Mouse (Mus musculus): ENCODE results near the gene Jaml. TPM values are rescaled to one million over a fixed set of nuclear protein-coding genes. Genes with fewer than 3 reads are reported as not detected.

The Jaml gene
- polyA plus RNA-seq, 1 experiment from 2014 or later, result 19.0 TPM

- ATAC-seq (ENCODE audit: insufficient read depth, low FRiP score), result no peak
- Histone ChIP-seq H3K4me3 (replicated peaks; ENCODE audit: low read length) (no peak overlapping the region), H3K27ac (ENCODE audit: low read length) (no peak overlapping the region), H3K4me2 (ENCODE audit: low read depth, low read length) (no peak overlapping the region), H3K27me3 (ENCODE audit: control insufficient read depth, insufficient read depth, low read length) (no peaks in the 10 kb centered on the region), H3K9me3 (replicated peaks; ENCODE audit: control insufficient read depth, low read length) (no peaks in the 10 kb centered on the region), H3K9ac (ENCODE audit: low read length) (no peak overlapping the region), H3K4me1 (ENCODE audit: control insufficient read depth, insufficient read depth, low read length) (no peaks in the 10 kb centered on the region), H3K36me3 (ENCODE audit: control insufficient read depth, insufficient read depth, low read length) (no peaks in the 10 kb centered on the region)
- WGBS, result 55% methylated on average over 3 of the region's 3 CpGs
Observed at GRCm38 (mm10) chr9:45062677-45063076, 16.3 kb upstream of the Jaml start.

- WGBS, result 71% methylated on average over 6 of the region's 6 CpGs
Observed at GRCm38 (mm10) chr9:45064421-45064820, 14.6 kb upstream of the Jaml start.

GRCm38 (mm10) chr9:45066735-45067134 is 12.2 kb upstream of the Jaml start:
- H3K9me3 ChIP-seq (replicated peaks; ENCODE audit: control insufficient read depth, low read length), result no peaks in the 10 kb centered on the region
- H3K4me3 ChIP-seq (replicated peaks; ENCODE audit: low read length), result no peak overlapping the region
- 76% methylated on average over 4 of the region's 4 CpGs for WGBS
- H3K9ac ChIP-seq (ENCODE audit: low read length), result no peak overlapping the region
- no peaks in the 10 kb centered on the region for H3K4me1 ChIP-seq (ENCODE audit: control insufficient read depth, insufficient read depth, low read length)
- no peak overlapping the region for H3K4me2 ChIP-seq (ENCODE audit: low read depth, low read length)
- no peak overlapping the region for H3K27ac ChIP-seq (ENCODE audit: low read length)
- ATAC-seq (ENCODE audit: insufficient read depth, low FRiP score), result no peak
- no peaks in the 10 kb centered on the region for H3K27me3 ChIP-seq (ENCODE audit: control insufficient read depth, insufficient read depth, low read length)
- no peaks in the 10 kb centered on the region for H3K36me3 ChIP-seq (ENCODE audit: control insufficient read depth, insufficient read depth, low read length)

More at GRCm38 (mm10) chr9:45064421-45064820, 14.6 kb upstream of the Jaml start:
- Histone ChIP-seq H3K4me3 (replicated peaks; ENCODE audit: low read length) (no peak overlapping the region), H3K27ac (ENCODE audit: low read length) (no peak overlapping the region), H3K9me3 (replicated peaks; ENCODE audit: control insufficient read depth, low read length) (no peaks in the 10 kb centered on the region), H3K9ac (ENCODE audit: low read length) (no peak overlapping the region), H3K4me1 (ENCODE audit: control insufficient read depth, insufficient read depth, low read length) (no peaks in the 10 kb centered on the region), H3K4me2 (ENCODE audit: low read depth, low read length) (no peak overlapping the region), H3K36me3 (ENCODE audit: control insufficient read depth, insufficient read depth, low read length) (no peaks in the 10 kb centered on the region), H3K27me3 (ENCODE audit: control insufficient read depth, insufficient read depth, low read length) (no peaks in the 10 kb centered on the region)
- no peak for ATAC-seq (ENCODE audit: insufficient read depth, low FRiP score)

DNA sequence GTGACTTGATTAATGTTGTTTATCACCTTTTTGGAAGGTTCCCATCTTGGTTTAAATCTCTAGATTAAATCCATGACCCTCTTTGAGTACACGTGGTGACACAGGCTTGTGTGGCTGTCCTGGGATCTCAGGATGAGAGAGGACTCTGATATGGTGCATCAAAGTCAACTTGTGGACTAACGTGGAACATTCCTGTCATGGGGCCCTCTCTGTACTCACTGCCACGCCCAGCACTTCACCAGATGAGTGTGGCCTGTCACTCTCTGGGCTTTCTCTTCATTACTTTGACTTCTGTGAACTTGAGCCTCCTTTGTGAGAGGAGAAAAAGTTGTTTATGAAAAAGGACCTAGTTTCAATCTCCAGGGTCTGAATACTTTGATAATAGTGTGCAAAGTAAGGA is 7.2 kb upstream of the Jaml start:
- ATAC-seq (ENCODE audit: insufficient read depth, low FRiP score), result no peak

GRCm38 (mm10) chr9:45077859-45078258 is 1.1 kb upstream of the Jaml start:
- H3K9me3 ChIP-seq (replicated peaks; ENCODE audit: control insufficient read depth, low read length), result no peaks in the 10 kb centered on the region
- no peaks in the 10 kb centered on the region for H3K36me3 ChIP-seq (ENCODE audit: control insufficient read depth, insufficient read depth, low read length)
- no peak overlapping the region for H3K27ac ChIP-seq (ENCODE audit: low read length)
- WGBS, result 58% methylated on average over 3 of the region's 3 CpGs
- H3K4me2 ChIP-seq (ENCODE audit: low read depth, low read length), result no peak overlapping the region
- no peaks in the 10 kb centered on the region; the same call in 1 of the 2 replicates for H3K27me3 ChIP-seq (ENCODE audit: control insufficient read depth, insufficient read depth, low read length)
- no peak overlapping the region for H3K4me3 ChIP-seq (replicated peaks; ENCODE audit: low read length)
- no peak for ATAC-seq (ENCODE audit: insufficient read depth, low FRiP score)
- no peaks in the 10 kb centered on the region for H3K4me1 ChIP-seq (ENCODE audit: control insufficient read depth, insufficient read depth, low read length)
- H3K9ac ChIP-seq (ENCODE audit: low read length), result no peak overlapping the region

More for the DNA sequence above, 7.2 kb upstream of the Jaml start:
- H3K9ac ChIP-seq (ENCODE audit: low read length), result no peak overlapping the region
- no peak overlapping the region for H3K27ac ChIP-seq (ENCODE audit: low read length)
- 51% methylated on average over 3 of the region's 3 CpGs for WGBS
- no peaks in the 10 kb centered on the region for H3K4me1 ChIP-seq (ENCODE audit: control insufficient read depth, insufficient read depth, low read length)
- H3K27me3 ChIP-seq (ENCODE audit: control insufficient read depth, insufficient read depth, low read length), result no peaks in the 10 kb centered on the region
- no peaks in the 10 kb centered on the region for H3K9me3 ChIP-seq (replicated peaks; ENCODE audit: control insufficient read depth, low read length)
- H3K4me3 ChIP-seq (replicated peaks; ENCODE audit: low read length), result no peak overlapping the region
- H3K4me2 ChIP-seq (ENCODE audit: low read depth, low read length), result no peak overlapping the region
- no peaks in the 10 kb centered on the region for H3K36me3 ChIP-seq (ENCODE audit: control insufficient read depth, insufficient read depth, low read length)

GRCm38 (mm10) chr9:45083132-45083531 is 4.1 kb downstream of the Jaml start:
- ATAC-seq (ENCODE audit: insufficient read depth, low FRiP score), result no peak
- no peaks in the 10 kb centered on the region for H3K4me1 ChIP-seq (ENCODE audit: control insufficient read depth, insufficient read depth, low read length)
- no peak overlapping the region for H3K4me3 ChIP-seq (replicated peaks; ENCODE audit: low read length)
- H3K36me3 ChIP-seq (ENCODE audit: control insufficient read depth, insufficient read depth, low read length), result no peaks in the 10 kb centered on the region
- no peaks in the 10 kb centered on the region; the same call in 1 of the 2 replicates for H3K27me3 ChIP-seq (ENCODE audit: control insufficient read depth, insufficient read depth, low read length)
- H3K4me2 ChIP-seq (ENCODE audit: low read depth, low read length), result no peak overlapping the region
- no peaks in the 10 kb centered on the region for H3K9me3 ChIP-seq (replicated peaks; ENCODE audit: control insufficient read depth, low read length)
- WGBS, result 84% methylated on average over 3 of the region's 3 CpGs
- H3K27ac ChIP-seq (ENCODE audit: low read length), result no peak overlapping the region
- H3K9ac ChIP-seq (ENCODE audit: low read length), result no peak overlapping the region

DNA sequence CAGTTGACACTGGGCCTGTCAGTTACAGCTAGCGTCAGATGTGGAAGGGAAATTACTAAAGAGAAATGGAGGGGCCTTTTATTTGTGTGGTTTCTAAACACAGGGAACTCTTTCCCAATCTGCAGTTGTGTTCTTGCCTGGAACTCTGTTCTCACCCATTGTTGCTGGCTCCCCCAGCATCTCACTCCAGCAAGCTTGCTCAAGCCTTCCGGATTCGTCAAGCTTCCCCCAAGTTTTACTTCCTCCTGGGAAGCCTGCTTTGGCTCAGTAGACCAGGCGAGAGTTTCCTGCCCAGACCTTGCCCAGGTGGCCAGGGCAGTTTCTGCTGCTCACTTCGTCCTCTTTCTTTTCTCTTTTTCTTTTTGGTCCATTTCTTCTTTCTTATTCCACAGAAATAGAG is 5.6 kb downstream of the Jaml start:
- no peaks in the 10 kb centered on the region for H3K9me3 ChIP-seq (replicated peaks; ENCODE audit: control insufficient read depth, low read length)
- H3K4me1 ChIP-seq (ENCODE audit: control insufficient read depth, insufficient read depth, low read length), result no peaks in the 10 kb centered on the region
- no peak overlapping the region for H3K4me2 ChIP-seq (ENCODE audit: low read depth, low read length)
- no peak overlapping the region for H3K9ac ChIP-seq (ENCODE audit: low read length)
- H3K4me3 ChIP-seq (replicated peaks; ENCODE audit: low read length), result no peak overlapping the region
- 64% methylated on average over 5 of the region's 5 CpGs for WGBS
- no peaks in the 10 kb centered on the region for H3K36me3 ChIP-seq (ENCODE audit: control insufficient read depth, insufficient read depth, low read length)
- H3K27me3 ChIP-seq (ENCODE audit: control insufficient read depth, insufficient read depth, low read length), result no peaks in the 10 kb centered on the region
- ATAC-seq (ENCODE audit: insufficient read depth, low FRiP score), result no peak
- no peak overlapping the region for H3K27ac ChIP-seq (ENCODE audit: low read length)

GRCm38 (mm10) chr9:45085741-45086690 is 7.0 kb downstream of the Jaml start:
- no peak overlapping the region for H3K4me2 ChIP-seq (ENCODE audit: low read depth, low read length)
- ATAC-seq (ENCODE audit: insufficient read depth, low FRiP score), result no peak
- no peak overlapping the region for H3K4me3 ChIP-seq (replicated peaks; ENCODE audit: low read length)
- H3K9ac ChIP-seq (ENCODE audit: low read length), result no peak overlapping the region
- H3K4me1 ChIP-seq (ENCODE audit: control insufficient read depth, insufficient read depth, low read length), result no peaks in the 10 kb centered on the region
- H3K27ac ChIP-seq (ENCODE audit: low read length), result no peak overlapping the region
- no peaks in the 10 kb centered on the region for H3K36me3 ChIP-seq (ENCODE audit: control insufficient read depth, insufficient read depth, low read length)
- H3K27me3 ChIP-seq (ENCODE audit: control insufficient read depth, insufficient read depth, low read length), result no peaks in the 10 kb centered on the region
- WGBS, result 79% methylated on average over 12 of the region's 12 CpGs
- no peaks in the 10 kb centered on the region for H3K9me3 ChIP-seq (replicated peaks; ENCODE audit: control insufficient read depth, low read length)

DNA sequence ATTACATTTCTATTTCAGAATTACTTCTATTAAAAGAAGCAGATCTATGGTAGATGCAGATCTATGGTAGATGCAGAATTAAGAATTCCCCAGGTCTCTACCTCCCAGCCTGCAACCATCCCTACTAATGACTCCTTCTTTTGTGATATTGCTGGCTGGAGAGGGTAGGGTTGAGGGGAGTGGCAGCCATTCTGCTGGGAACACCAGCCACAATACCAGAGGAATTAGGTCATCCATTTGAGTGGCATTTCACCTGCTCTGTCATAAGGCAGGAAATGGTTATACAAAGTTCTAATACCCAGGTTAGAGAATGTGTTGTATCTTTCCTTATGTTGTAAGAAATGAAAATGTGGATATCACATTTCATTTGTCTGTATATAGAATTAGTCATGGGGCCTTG is 9.1 kb downstream of the Jaml start:
- no peak overlapping the region for H3K27ac ChIP-seq (ENCODE audit: low read length)
- no peaks in the 10 kb centered on the region for H3K9me3 ChIP-seq (replicated peaks; ENCODE audit: control insufficient read depth, low read length)
- no peaks in the 10 kb centered on the region for H3K36me3 ChIP-seq (ENCODE audit: control insufficient read depth, insufficient read depth, low read length)
- H3K9ac ChIP-seq (ENCODE audit: low read length), result no peak overlapping the region
- no peak overlapping the region for H3K4me3 ChIP-seq (replicated peaks; ENCODE audit: low read length)
- H3K27me3 ChIP-seq (ENCODE audit: control insufficient read depth, insufficient read depth, low read length), result no peaks in the 10 kb centered on the region
- no peaks in the 10 kb centered on the region for H3K4me1 ChIP-seq (ENCODE audit: control insufficient read depth, insufficient read depth, low read length)
- ATAC-seq (ENCODE audit: insufficient read depth, low FRiP score), result no peak
- no peak overlapping the region for H3K4me2 ChIP-seq (ENCODE audit: low read depth, low read length)
